Mouse (Mus musculus) lung, postnatal 0 days (tissue): ENCODE results near the gene Ccdc130. TPM values are rescaled to one million over a fixed set of nuclear protein-coding genes. Genes with fewer than 3 reads are reported as not detected.
A peak's percentile ranks its signal among the peaks of the same experiment; 100 is the strongest.

Experiments used
- ATAC-seq: fragments of 200-750 bp; cut with Nextera tagmentation; 2 replicates; pipeline ENCODE4 v1.8.0; 2017; ENCODE audit warnings: moderate library complexity
- DNase-seq: peaks from one replicate; pipeline ENCODE4 v3.0.0-alpha.2; 2016; ENCODE audit warnings: low spot score
- H3K27ac ChIP-seq: fragments of 300-500 bp; sonication (generic); 2 replicates; pipeline ENCODE4 v1.5.1; 2014; ENCODE audit warnings: antibody characterized with exemption, mild to moderate bottlenecking, low read length, mixed read lengths
- H3K27me3 ChIP-seq: fragments of 300-500 bp; sonication (generic); replicated peaks from 2 replicates; pipeline ENCODE4 v1.6.1; 2014; ENCODE audit warnings: low read length, mixed read lengths; ENCODE audit not compliant: insufficient read depth
- H3K36me3 ChIP-seq: fragments of 300-500 bp; sonication (generic); 2 replicates; pipeline ENCODE4 v1.6.1; 2014; ENCODE audit warnings: low read length, mixed read lengths; ENCODE audit not compliant: insufficient read depth
- H3K4me1 ChIP-seq: fragments of 300-500 bp; sonication (generic); 2 replicates; pipeline ENCODE4 v1.6.1; 2014; ENCODE audit warnings: antibody characterized with exemption, low read depth, low read length, mixed read lengths; ENCODE audit not compliant: insufficient read depth
- H3K4me2 ChIP-seq: fragments of 300-500 bp; sonication (generic); replicated peaks from 2 replicates; pipeline ENCODE4 v1.6.1; 2014; ENCODE audit warnings: low read depth, mild to moderate bottlenecking, low read length, moderate library complexity, mixed read lengths
- H3K4me3 ChIP-seq: fragments of 300-500 bp; sonication (generic); 2 replicates; pipeline ENCODE4 v1.5.1; 2014; ENCODE audit warnings: low read depth, low read length
- H3K9ac ChIP-seq: fragments of 300-500 bp; sonication (generic); replicated peaks from 2 replicates; pipeline ENCODE4 v1.6.1; 2014; ENCODE audit warnings: low read depth, mild to moderate bottlenecking
- H3K9me3 ChIP-seq: fragments of 300-500 bp; sonication (generic); 2 replicates; pipeline ENCODE4 v1.6.1; 2016; ENCODE audit warnings: low read length, mixed read lengths
- CTCF ChIP-seq: IDR thresholded peaks from 2 replicates; pipeline ENCODE4 v1.5.1; 2016; ENCODE audit warnings: antibody characterized with exemption, mild to moderate bottlenecking
- EP300 ChIP-seq: IDR thresholded peaks from 2 replicates; pipeline ENCODE4 v1.6.1; 2016; ENCODE audit warnings: antibody characterized with exemption, mild to moderate bottlenecking, control low read depth
- WGBS: fragments of 180-500 bp; shearing (Covaris S2); extraction: QIAGEN DNeasy Blood & Tissue Kit; methylation state at CpG from one replicate; pipeline ENCODE4 v1.1.7; 2014; 5-methylcytosine and 5-hydroxymethylcytosine counted together
- polyA plus RNA-seq: library from polyadenylated mRNA; unstranded; fragments of >200 nt; fragmentation: Nextera tagmentation; extraction: Ambion mirVana; gene quantifications from 2 replicates; pipeline ENCODE4 v1.2.1, GENCODE M21; 2015

Gene Ccdc130
- polyA plus RNA-seq, 1 experiment from 2014 or later, result 17.4 TPM

- WGBS, result 35% methylated on average over 2 of the region's 2 CpGs
- H3K9ac ChIP-seq, result no peak overlapping the region
- no peak overlapping the region for H3K4me3 ChIP-seq
- TF ChIP-seq CTCF (no peak), EP300 (no peak)
- H3K4me2 ChIP-seq, result no peak overlapping the region
- H3K4me1 ChIP-seq, result no peaks in the 10 kb centered on the region
- peaks cover 12% of the 10 kb centered on the region; the same call in 1 of the 2 replicates for H3K36me3 ChIP-seq
- ATAC-seq (no peak), DNase-seq (no peak)
- no peaks in the 10 kb centered on the region for H3K27me3 ChIP-seq
- H3K27ac ChIP-seq, result no peak overlapping the region
- no peaks in the 10 kb centered on the region for H3K9me3 ChIP-seq
Measured at GRCm38 (mm10) chr8:84241821-84242220, 28.4 kb downstream of the Ccdc130 start.

GRCm38 (mm10) chr8:84241167-84241566 is 29.0 kb downstream of the Ccdc130 start:
- H3K4me3 ChIP-seq, result no peak overlapping the region
- WGBS, result 44% methylated on average over 6 of the region's 6 CpGs
- no peak for DNase-seq
- peaks cover 9% of the 10 kb centered on the region; the same call in 1 of the 2 replicates for H3K36me3 ChIP-seq
- H3K9ac ChIP-seq, result no peak overlapping the region
- no peak overlapping the region for H3K4me2 ChIP-seq
- H3K27me3 ChIP-seq, result no peaks in the 10 kb centered on the region
- no peak for ATAC-seq
- no peak overlapping the region for H3K27ac ChIP-seq
- no peaks in the 10 kb centered on the region for H3K9me3 ChIP-seq
- TF ChIP-seq EP300, result no peak
- no peak for TF ChIP-seq CTCF
- H3K4me1 ChIP-seq, result no peaks in the 10 kb centered on the region; the same call in 1 of the 2 replicates

GRCm38 (mm10) chr8:84237542-84238229 is 32.5 kb downstream of the Ccdc130 start:
- ATAC-seq, result no peak

GRCm38 (mm10) chr8:84236998-84237473 is 33.1 kb downstream of the Ccdc130 start, which contains the start of gene Zswim4:
Zswim4 (minus strand) TSS chr8:84237055.
- peak; percentile 100 for DNase-seq
- H3K27me3 ChIP-seq, result no peaks in the 10 kb centered on the region
- peak within 1 kb of the TSS; percentile 78 for H3K4me2 ChIP-seq
- H3K4me1 ChIP-seq, result peaks cover 8% of the 10 kb centered on the region; the same call in 1 of the 2 replicates
- peak within 1 kb of the TSS; percentile 87 for H3K27ac ChIP-seq
- H3K9me3 ChIP-seq, result no peaks in the 10 kb centered on the region
- H3K36me3 ChIP-seq, result peaks cover 9% of the 10 kb centered on the region; the same call in 1 of the 2 replicates
- peak; percentile 98 for ATAC-seq
- H3K9ac ChIP-seq, result peak within 1 kb of the TSS; percentile 79
- H3K4me3 ChIP-seq, result peak within 1 kb of the TSS; percentile 79
- peak; percentile 42; the same call in 1 of the 2 replicates for TF ChIP-seq EP300
- no peak for TF ChIP-seq CTCF
- under 1% methylated on average over 29 of the region's 35 CpGs for WGBS

More at GRCm38 (mm10) chr8:84237542-84238229, 32.5 kb downstream of the Ccdc130 start:
- TF ChIP-seq EP300 (0 out of 2 replicates have a peak, but pooled peaks have one; percentile 5), CTCF (no peak)
- Histone ChIP-seq H3K4me3 (peak overlapping the region; percentile 79), H3K9me3 (no peaks in the 10 kb centered on the region), H3K4me1 (peaks cover 8% of the 10 kb centered on the region; the same call in 1 of the 2 replicates), H3K4me2 (peak overlapping the region; percentile 66), H3K9ac (peak overlapping the region; percentile 37), H3K27ac (peak overlapping the region; percentile 87), H3K36me3 (peaks cover 9% of the 10 kb centered on the region; the same call in 1 of the 2 replicates), H3K27me3 (no peaks in the 10 kb centered on the region)
- 12% methylated on average over 19 of the region's 19 CpGs for WGBS
- DNase-seq, result peak; percentile 57

DNA sequence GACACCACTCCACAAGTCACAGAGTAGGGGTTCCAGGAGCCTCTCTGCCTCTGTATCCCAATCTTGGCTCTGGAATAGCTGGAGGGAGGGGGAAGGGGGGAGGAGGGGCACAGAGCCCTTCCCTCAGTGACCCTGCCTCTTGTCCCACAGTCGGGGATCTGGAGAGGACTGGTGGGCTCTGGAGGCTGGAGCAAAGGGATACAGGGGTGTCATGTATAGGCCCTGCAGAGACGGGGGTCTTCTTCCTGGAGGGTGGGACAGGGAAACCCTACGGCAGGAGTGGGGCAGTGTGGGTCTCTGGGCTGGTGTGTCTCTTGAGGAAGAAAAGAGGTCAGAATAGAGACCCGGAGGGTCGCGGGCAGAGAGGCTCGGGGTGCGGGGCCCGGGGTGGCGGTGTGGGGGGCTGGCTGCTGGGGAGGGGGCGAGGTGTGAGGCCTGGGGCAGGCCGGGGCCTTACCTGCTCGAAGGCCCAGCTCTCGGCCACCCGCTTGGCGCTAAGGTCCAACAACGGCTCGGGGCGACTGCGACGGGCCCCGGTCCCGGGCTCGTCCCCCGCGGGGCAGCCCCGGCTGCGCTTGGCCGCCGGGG is 33.7 kb downstream of the Ccdc130 start:
- Histone ChIP-seq H3K4me1 (peaks cover 8% of the 10 kb centered on the region; the same call in 1 of the 2 replicates), H3K4me3 (peak overlapping the region; percentile 79), H3K36me3 (peaks cover 9% of the 10 kb centered on the region; the same call in 1 of the 2 replicates), H3K4me2 (peak overlapping the region; percentile 78), H3K9ac (peak overlapping the region; percentile 79), H3K9me3 (no peaks in the 10 kb centered on the region), H3K27me3 (no peaks in the 10 kb centered on the region), H3K27ac (peak overlapping the region; percentile 55)
- ATAC-seq (no peak), DNase-seq (peak; percentile 37)
- TF ChIP-seq CTCF (no peak), EP300 (no peak)
- WGBS, result 0% methylated on average over 18 of the region's 30 CpGs
